Mouse (Mus musculus): ENCODE data around the gene Mxd3. TPM values are rescaled to one million over a fixed set of nuclear protein-coding genes. Genes with fewer than 3 reads are reported as not detected.

Mxd3 gene
- polyA plus RNA-seq, 1 experiment from 2014 or later: 31.8 TPM

DNA sequence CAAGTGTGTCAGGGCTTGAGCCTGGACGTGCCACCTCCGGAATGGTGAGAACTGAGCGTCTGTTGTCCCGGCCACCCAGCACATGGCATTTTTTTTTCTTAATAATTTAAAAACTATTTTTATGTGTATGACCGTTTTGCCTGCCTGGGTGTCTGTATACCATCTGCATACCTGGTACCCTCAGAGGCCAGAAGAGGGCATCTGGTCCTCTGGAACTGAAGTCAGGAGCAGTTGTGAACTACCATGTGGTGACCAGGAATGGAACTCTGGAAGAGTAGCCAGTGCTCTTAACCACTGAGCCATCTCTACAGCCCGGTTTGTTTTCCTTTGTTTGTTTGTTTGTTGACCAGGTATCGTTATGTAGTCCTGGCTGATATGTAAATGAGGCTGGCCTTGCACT, 38.8 kb upstream of the Mxd3 start:
- Histone ChIP-seq H3K4me1 (ENCODE audit: control insufficient read depth, insufficient read depth, low read length) (peaks cover 3% of the 10 kb centered on the region; the same call in 1 of the 2 replicates), H3K27ac (ENCODE audit: low read length) (no peak overlapping the region), H3K9ac (ENCODE audit: low read length) (no peak overlapping the region), H3K27me3 (ENCODE audit: control insufficient read depth, insufficient read depth, low read length) (no peaks in the 10 kb centered on the region), H3K36me3 (ENCODE audit: control insufficient read depth, insufficient read depth, low read length) (no peaks in the 10 kb centered on the region), H3K4me3 (replicated peaks; ENCODE audit: low read length) (no peak overlapping the region), H3K9me3 (replicated peaks; ENCODE audit: control insufficient read depth, low read length) (no peaks in the 10 kb centered on the region), H3K4me2 (ENCODE audit: low read depth, low read length) (no peak overlapping the region)
- 67% methylated on average over 7 of the region's 7 CpGs for whole genome bisulfite sequencing
- ATAC-seq (ENCODE audit: insufficient read depth, low FRiP score): no peak

DNA sequence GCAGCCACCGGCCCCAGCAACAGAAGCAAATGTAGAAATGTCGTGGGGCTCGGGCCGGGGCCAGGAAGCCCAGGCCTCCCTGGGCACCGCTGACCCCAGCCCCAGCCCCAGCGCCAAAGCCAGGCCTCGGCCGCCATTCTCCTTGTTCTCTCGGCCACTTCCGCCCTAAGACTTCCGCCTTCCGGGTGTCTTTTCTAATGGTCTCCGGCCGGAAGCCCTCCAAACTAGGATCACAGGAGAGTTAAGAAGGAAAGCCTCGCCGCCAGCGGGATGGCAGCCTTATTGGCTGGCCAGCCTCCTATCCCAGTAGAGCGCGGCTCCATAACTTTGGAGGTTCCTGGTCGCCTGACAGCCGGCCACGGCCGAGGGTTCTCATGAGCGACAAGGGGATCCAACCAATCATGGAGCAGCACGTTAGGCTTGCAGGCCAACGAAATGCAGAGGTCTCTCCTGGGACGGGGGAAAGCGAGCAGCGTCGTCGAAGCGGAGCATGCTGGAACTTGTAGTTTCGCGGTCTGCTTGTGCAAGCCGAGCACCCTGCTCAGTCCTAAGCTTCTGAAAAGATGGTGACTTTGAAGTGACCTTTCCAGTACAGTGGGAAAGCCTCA, 32.9 kb upstream of the Mxd3 start, which contains the start of gene Lman2:
Lman2 (minus strand) TSS at position 331 of the 608 bp plus-strand sequence.
- Histone ChIP-seq H3K36me3 (ENCODE audit: control insufficient read depth, insufficient read depth, low read length) (peaks cover 12% of the 10 kb centered on the region; the same call in 1 of the 2 replicates), H3K27ac (ENCODE audit: low read length) (peak within 1 kb of the TSS; percentile 97), H3K4me2 (ENCODE audit: low read depth, low read length) (peak within 1 kb of the TSS; percentile 77), H3K4me1 (ENCODE audit: control insufficient read depth, insufficient read depth, low read length) (peaks cover 14% of the 10 kb centered on the region), H3K27me3 (ENCODE audit: control insufficient read depth, insufficient read depth, low read length) (no peaks in the 10 kb centered on the region), H3K9ac (ENCODE audit: low read length) (peak within 1 kb of the TSS; percentile 96), H3K4me3 (replicated peaks; ENCODE audit: low read length) (peak within 1 kb of the TSS; percentile 99), H3K9me3 (replicated peaks; ENCODE audit: control insufficient read depth, low read length) (no peaks in the 10 kb centered on the region)
- under 1% methylated on average over 35 of the region's 35 CpGs for WGBS
- peak; percentile 99 for ATAC-seq (ENCODE audit: insufficient read depth, low FRiP score)

DNA sequence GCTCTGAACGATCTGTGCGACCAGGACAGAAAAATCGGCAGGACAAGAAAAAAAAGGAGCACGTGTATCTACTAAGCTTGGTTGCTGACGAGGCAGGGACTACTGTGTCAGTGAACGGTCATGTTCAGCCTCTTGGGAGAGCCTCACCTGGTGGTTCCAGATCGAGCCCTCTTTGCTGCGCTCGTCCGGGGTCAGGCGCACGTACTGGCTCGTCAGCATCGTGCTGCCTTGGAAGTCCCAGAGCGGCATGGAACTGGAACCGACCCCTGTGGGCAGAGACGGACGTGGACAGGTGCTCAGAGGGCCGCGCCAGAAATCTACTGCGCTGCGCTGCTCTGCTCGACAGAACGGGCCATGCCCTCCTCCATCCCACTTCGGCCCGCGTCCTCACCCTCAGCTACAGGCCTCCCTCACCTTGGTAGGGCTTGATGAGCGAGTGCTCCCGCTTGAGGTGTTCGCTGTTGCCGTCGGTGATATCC, 32.4 kb upstream of the Mxd3 start:
- Histone ChIP-seq H3K9ac (ENCODE audit: low read length) (peak overlapping the region; percentile 96), H3K27ac (ENCODE audit: low read length) (peak overlapping the region; percentile 97), H3K9me3 (replicated peaks; ENCODE audit: control insufficient read depth, low read length) (no peaks in the 10 kb centered on the region), H3K36me3 (ENCODE audit: control insufficient read depth, insufficient read depth, low read length) (peaks cover 15% of the 10 kb centered on the region; the same call in 1 of the 2 replicates), H3K4me3 (replicated peaks; ENCODE audit: low read length) (peak overlapping the region; percentile 99), H3K27me3 (ENCODE audit: control insufficient read depth, insufficient read depth, low read length) (no peaks in the 10 kb centered on the region), H3K4me1 (ENCODE audit: control insufficient read depth, insufficient read depth, low read length) (peaks cover 14% of the 10 kb centered on the region), H3K4me2 (ENCODE audit: low read depth, low read length) (peak overlapping the region; percentile 77)
- peak; percentile 31 for ATAC-seq (ENCODE audit: insufficient read depth, low FRiP score)
- WGBS: 1% methylated on average over 32 of the region's 32 CpGs

GRCm38 (mm10) chr13:55361145-55361544, 31.5 kb upstream of the Mxd3 start:
- H3K27me3 ChIP-seq (ENCODE audit: control insufficient read depth, insufficient read depth, low read length): no peaks in the 10 kb centered on the region
- H3K4me3 ChIP-seq (replicated peaks; ENCODE audit: low read length): peak overlapping the region; percentile 99
- peaks cover 14% of the 10 kb centered on the region for H3K4me1 ChIP-seq (ENCODE audit: control insufficient read depth, insufficient read depth, low read length)
- H3K4me2 ChIP-seq (ENCODE audit: low read depth, low read length): peak overlapping the region; percentile 77
- H3K36me3 ChIP-seq (ENCODE audit: control insufficient read depth, insufficient read depth, low read length): peaks cover 16% of the 10 kb centered on the region; the same call in 1 of the 2 replicates
- H3K9ac ChIP-seq (ENCODE audit: low read length): peak overlapping the region; percentile 96
- H3K9me3 ChIP-seq (replicated peaks; ENCODE audit: control insufficient read depth, low read length): no peaks in the 10 kb centered on the region
- ATAC-seq (ENCODE audit: insufficient read depth, low FRiP score): no peak
- H3K27ac ChIP-seq (ENCODE audit: low read length): no peak overlapping the region

GRCm38 (mm10) chr13:55346745-55347144, 17.1 kb upstream of the Mxd3 start:
- H3K36me3 ChIP-seq (ENCODE audit: control insufficient read depth, insufficient read depth, low read length): peaks cover 36% of the 10 kb centered on the region
- H3K9me3 ChIP-seq (replicated peaks; ENCODE audit: control insufficient read depth, low read length): no peaks in the 10 kb centered on the region
- ATAC-seq (ENCODE audit: insufficient read depth, low FRiP score): no peak
- no peak overlapping the region for H3K4me2 ChIP-seq (ENCODE audit: low read depth, low read length)
- H3K4me3 ChIP-seq (replicated peaks; ENCODE audit: low read length): no peak overlapping the region
- 82% methylated on average over 11 of the region's 11 CpGs for WGBS
- H3K4me1 ChIP-seq (ENCODE audit: control insufficient read depth, insufficient read depth, low read length): no peaks in the 10 kb centered on the region
- no peak overlapping the region for H3K27ac ChIP-seq (ENCODE audit: low read length)
- H3K9ac ChIP-seq (ENCODE audit: low read length): no peak overlapping the region
- H3K27me3 ChIP-seq (ENCODE audit: control insufficient read depth, insufficient read depth, low read length): no peaks in the 10 kb centered on the region

DNA sequence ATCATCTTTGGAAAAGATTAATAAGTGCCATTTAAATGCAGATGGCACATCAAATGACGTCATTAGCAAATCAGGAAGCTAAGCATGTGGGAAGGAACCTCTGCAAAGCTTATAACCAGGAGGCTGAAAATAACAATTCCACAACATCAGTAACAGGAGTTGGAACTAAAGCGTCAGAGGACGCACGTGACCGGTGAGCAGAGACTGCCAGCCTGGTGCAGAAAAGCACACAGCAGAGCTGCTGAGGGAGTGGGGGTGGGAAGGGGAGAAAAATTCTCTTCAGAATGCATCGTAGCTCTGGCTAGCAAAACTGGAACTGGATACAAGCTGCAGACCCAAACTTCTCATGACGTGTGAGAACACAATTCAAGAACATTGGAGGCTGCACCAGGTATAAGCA, 14.7 kb upstream of the Mxd3 start:
- WGBS: 80% methylated on average over 7 of the region's 7 CpGs
- Histone ChIP-seq H3K9me3 (replicated peaks; ENCODE audit: control insufficient read depth, low read length) (no peaks in the 10 kb centered on the region), H3K27me3 (ENCODE audit: control insufficient read depth, insufficient read depth, low read length) (no peaks in the 10 kb centered on the region), H3K4me3 (replicated peaks; ENCODE audit: low read length) (no peak overlapping the region), H3K27ac (ENCODE audit: low read length) (no peak overlapping the region), H3K36me3 (ENCODE audit: control insufficient read depth, insufficient read depth, low read length) (peaks cover 30% of the 10 kb centered on the region), H3K4me2 (ENCODE audit: low read depth, low read length) (no peak overlapping the region), H3K4me1 (ENCODE audit: control insufficient read depth, insufficient read depth, low read length) (no peaks in the 10 kb centered on the region), H3K9ac (ENCODE audit: low read length) (no peak overlapping the region)
- ATAC-seq (ENCODE audit: insufficient read depth, low FRiP score): no peak

GRCm38 (mm10) chr13:55342469-55342868, 12.8 kb upstream of the Mxd3 start:
- no peak overlapping the region for H3K9ac ChIP-seq (ENCODE audit: low read length)
- H3K27me3 ChIP-seq (ENCODE audit: control insufficient read depth, insufficient read depth, low read length): no peaks in the 10 kb centered on the region
- no peak for ATAC-seq (ENCODE audit: insufficient read depth, low FRiP score)
- no peaks in the 10 kb centered on the region for H3K9me3 ChIP-seq (replicated peaks; ENCODE audit: control insufficient read depth, low read length)
- H3K4me1 ChIP-seq (ENCODE audit: control insufficient read depth, insufficient read depth, low read length): no peaks in the 10 kb centered on the region
- H3K4me2 ChIP-seq (ENCODE audit: low read depth, low read length): no peak overlapping the region
- H3K27ac ChIP-seq (ENCODE audit: low read length): no peak overlapping the region
- peaks cover 16% of the 10 kb centered on the region for H3K36me3 ChIP-seq (ENCODE audit: control insufficient read depth, insufficient read depth, low read length)
- WGBS: 25% methylated on average over 11 of the region's 11 CpGs
- no peak overlapping the region for H3K4me3 ChIP-seq (replicated peaks; ENCODE audit: low read length)

DNA sequence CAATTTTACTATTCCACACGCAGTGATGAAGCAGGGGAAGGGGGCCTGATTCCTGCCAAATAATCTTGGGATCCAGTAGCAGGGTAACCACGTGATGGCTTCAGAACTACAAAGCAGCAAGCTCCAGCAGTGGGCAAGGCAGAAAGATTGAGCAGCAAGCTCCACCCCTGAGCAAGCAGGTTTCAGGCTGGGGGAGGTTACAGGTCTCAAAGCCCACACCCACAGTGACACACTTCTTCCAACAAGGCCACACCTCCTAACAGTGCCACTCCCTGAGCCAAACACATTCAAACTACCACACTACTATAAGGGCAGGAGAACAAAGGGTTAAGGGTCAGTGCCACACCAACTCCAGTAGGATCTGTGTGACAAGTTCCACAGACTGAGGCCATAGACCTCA, 9.6 kb upstream of the Mxd3 start:
- Histone ChIP-seq H3K9me3 (replicated peaks; ENCODE audit: control insufficient read depth, low read length) (no peaks in the 10 kb centered on the region), H3K4me3 (replicated peaks; ENCODE audit: low read length) (no peak overlapping the region), H3K27me3 (ENCODE audit: control insufficient read depth, insufficient read depth, low read length) (no peaks in the 10 kb centered on the region), H3K9ac (ENCODE audit: low read length) (no peak overlapping the region), H3K36me3 (ENCODE audit: control insufficient read depth, insufficient read depth, low read length) (no peaks in the 10 kb centered on the region), H3K4me1 (ENCODE audit: control insufficient read depth, insufficient read depth, low read length) (no peaks in the 10 kb centered on the region), H3K27ac (ENCODE audit: low read length) (no peak overlapping the region), H3K4me2 (ENCODE audit: low read depth, low read length) (no peak overlapping the region)
- WGBS: 25% methylated on average over 2 of the region's 2 CpGs
- ATAC-seq (ENCODE audit: insufficient read depth, low FRiP score): peak; percentile 84

- Histone ChIP-seq H3K9me3 (replicated peaks; ENCODE audit: control insufficient read depth, low read length) (no peaks in the 10 kb centered on the region), H3K4me1 (ENCODE audit: control insufficient read depth, insufficient read depth, low read length) (no peaks in the 10 kb centered on the region), H3K27me3 (ENCODE audit: control insufficient read depth, insufficient read depth, low read length) (no peaks in the 10 kb centered on the region), H3K36me3 (ENCODE audit: control insufficient read depth, insufficient read depth, low read length) (no peaks in the 10 kb centered on the region), H3K27ac (ENCODE audit: low read length) (no peak overlapping the region), H3K4me3 (replicated peaks; ENCODE audit: low read length) (no peak overlapping the region), H3K4me2 (ENCODE audit: low read depth, low read length) (no peak overlapping the region), H3K9ac (ENCODE audit: low read length) (no peak overlapping the region)
- ATAC-seq (ENCODE audit: insufficient read depth, low FRiP score): no peak
- WGBS: 54% methylated on average over 12 of the region's 12 CpGs
These were observed 8.8 kb upstream of the Mxd3 start for GRCm38 (mm10) chr13:55338131-55339054.

All from stomach, embryonic 16.5 days (tissue).